Mouse (Mus musculus) testis, adult 2 months (tissue): Measurements from ENCODE around the gene Gm4131.

Experiments
- CTCF ChIP-seq: fragments of 200-500 bp; IDR thresholded peaks from 2 replicates; pipeline ENCODE4 v1.5.1; 2012; ENCODE audit warnings: low read depth, mild to moderate bottlenecking, inconsistent platforms, low read length, moderate library complexity; ENCODE audit not compliant: control insufficient read depth, insufficient read depth, insufficient replicate concordance
- POLR2A ChIP-seq: fragments of 200-500 bp; IDR thresholded peaks from 2 replicates; pipeline ENCODE4 v1.6.1; 2012; ENCODE audit warnings: low read depth, mild to moderate bottlenecking, inconsistent platforms, low read length, moderate library complexity; ENCODE audit not compliant: control insufficient read depth

DNA sequence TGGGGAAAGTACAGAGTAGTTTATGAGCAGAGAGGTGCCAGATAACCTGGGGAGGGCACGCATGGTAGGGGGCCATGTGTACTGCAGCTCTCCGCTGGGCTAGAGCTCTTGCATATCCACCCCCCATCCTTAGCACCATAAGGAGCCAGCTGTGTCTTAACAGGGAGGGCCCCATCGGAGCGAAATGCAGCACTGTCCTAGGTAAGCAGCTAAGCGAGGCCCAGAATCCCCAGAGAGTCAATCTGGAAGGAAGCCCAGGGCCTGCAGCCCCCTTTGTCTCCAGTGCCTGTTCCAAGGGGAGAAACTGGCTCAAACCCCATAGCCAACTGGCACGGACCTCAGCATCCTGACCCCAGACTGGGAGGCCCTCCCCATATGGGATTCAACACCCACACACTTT, 87.3 kb downstream of the Gm4131 start:
- no peak for TF ChIP-seq CTCF
- TF ChIP-seq POLR2A: no peak
